In genomic region chr16:28752638-28753118, GRCm38 (mm10) we compare ENCODE assay signal across 8 mouse cellular contexts. TPM values are rescaled to one million over a fixed set of nuclear protein-coding genes. Genes with fewer than 3 reads are reported as not detected.
DNase-seq lines count a peak whose midpoint lies in the region; ATAC-seq lines count a peak whose summit lies in the region.

Gene Fgf12 (minus strand): TSS chr16:28753068.

- no peaks in the 10 kb centered on the region for H3K36me3 ChIP-seq in liver, embryonic 11.5 days (ENCODE audit: control insufficient read depth, insufficient read depth, low read length)
- no peaks in the 10 kb centered on the region for H3K36me3 ChIP-seq in embryonic facial prominence, embryonic 12.5 days

- H3K9me3 ChIP-seq in liver, embryonic 11.5 days (ENCODE audit: control insufficient read depth, low read length) = no peaks in the 10 kb centered on the region
- H3K9me3 ChIP-seq in embryonic facial prominence, embryonic 12.5 days = no peaks in the 10 kb centered on the region

- H3K4me2 ChIP-seq in liver, embryonic 11.5 days = peak within 1 kb of the TSS; percentile 56
- H3K4me2 ChIP-seq in embryonic facial prominence, embryonic 12.5 days (replicated peaks) = peak within 1 kb of the TSS; percentile 60

- no peak within 1 kb of the TSS for H3K27ac ChIP-seq in liver, embryonic 11.5 days (ENCODE audit: low read depth, low read length)
- no peak within 1 kb of the TSS for H3K27ac ChIP-seq in embryonic facial prominence, embryonic 12.5 days

- WGBS in liver, embryonic 11.5 days = 2% methylated on average over 16 of the region's 16 CpGs
- under 1% methylated on average over 16 of the region's 16 CpGs for WGBS in embryonic facial prominence, embryonic 12.5 days

- no peaks in the 10 kb centered on the region; the same call in 1 of the 2 replicates for H3K4me1 ChIP-seq in liver, embryonic 11.5 days (replicated peaks; ENCODE audit: control insufficient read depth, insufficient read depth, low read length)
- 0 out of 2 replicates have a peak, but pooled peaks cover 4% of the 10 kb centered on the region for H3K4me1 ChIP-seq in embryonic facial prominence, embryonic 12.5 days

- DNase-seq in liver, embryonic 11.5 days (ENCODE audit: low spot score) = no peak
- no peak for DNase-seq in liver
- DNase-seq in heart, postnatal 25 days (ENCODE audit: low spot score) = no peak
- DNase-seq in left cerebral cortex, postnatal 25 days (ENCODE audit: low spot score in 2 of 2) = peak in 1 of 2 experiments; percentile 47
- DNase-seq in right cerebral cortex, postnatal 14 days = peak; percentile 17
- DNase-seq in thymus, adult 18-20 months = no peak
- DNase-seq in lung, postnatal 36 days = no peak

- no peak within 1 kb of the TSS for H3K9ac ChIP-seq in liver, embryonic 11.5 days (ENCODE audit: low read depth, low read length)
- peak within 1 kb of the TSS; percentile 34 for H3K9ac ChIP-seq in embryonic facial prominence, embryonic 12.5 days

- intact Hi-C loops in heart, postnatal 25 days (cut with DNase I) = no loop called here
- intact Hi-C loops in left cerebral cortex, postnatal 25 days (cut with DNase I) = loop anchor here (2.0 to 5.0 kb wide), 3 partner anchors 55 to 156 kb away; no protein-coding TSS in a partner anchor

- H3K27me3 ChIP-seq in liver, embryonic 11.5 days (replicated peaks; ENCODE audit: control insufficient read depth, insufficient read depth, low read length) = no peaks in the 10 kb centered on the region
- H3K27me3 ChIP-seq in embryonic facial prominence, embryonic 12.5 days = no peaks in the 10 kb centered on the region

- H3K4me3 ChIP-seq in liver, embryonic 11.5 days (ENCODE audit: low read depth, low read length) = peak within 1 kb of the TSS; percentile 32
- H3K4me3 ChIP-seq in embryonic facial prominence, embryonic 12.5 days = peak within 1 kb of the TSS; percentile 36

- no peak for ATAC-seq in liver, embryonic 11.5 days (replicated peaks; ENCODE audit: low FRiP score)
- ATAC-seq in embryonic facial prominence, embryonic 12.5 days (ENCODE audit: insufficient number of reproducible peaks, insufficient read depth, low FRiP score, low TSS enrichment) = no peak

RNA-seq across cellular contexts. Expression of gene Fgf12, which starts in this region (rescaled TPM):
- polyA plus RNA-seq in liver, embryonic 11.5 days (2014; fragmentation: Nextera tagmentation; extraction: Ambion mirVana) = 1.3 and 1.4 TPM in 2 replicates
- 5.7 and 6.6 TPM in 2 replicates for polyA plus RNA-seq in embryonic facial prominence, embryonic 12.5 days (2016; fragmentation: Nextera tagmentation; extraction: Ambion mirVana)
- total RNA-seq in heart, postnatal 25 days (2021) = 10 to 100 TPM; 17.2 to 20.0 TPM
- total RNA-seq in left cerebral cortex, postnatal 25 days (2021) = 100 to 1,000 TPM; 311 to 324 TPM

Comparison
In these comparisons a context has a peak if more than half of its experiments do, and no peak if none do; other contexts are left out.
1. RNA of gene Fgf12 (total RNA-seq): 311 to 324 TPM in left cerebral cortex, postnatal 25 days; 17.2 to 20.0 TPM in heart, postnatal 25 days; every median in the first group is over 10 times any median in the second.